Mouse (Mus musculus) lung, embryonic 15.5 days (tissue): ENCODE results near the gene Tsc1. TPM values are rescaled to one million over a fixed set of nuclear protein-coding genes. Genes with fewer than 3 reads are reported as not detected.

Source experiments
- ATAC-seq: fragments of 200-750 bp; cut with Nextera tagmentation; 2 replicates; pipeline ENCODE4 v1.8.0; 2017; ENCODE audit warnings: moderate number of reproducible peaks, borderline replicate concordance; ENCODE audit not compliant: low FRiP score, low TSS enrichment; ENCODE audit errors: extremely low read depth
- H3K27ac ChIP-seq: fragments of 300-500 bp; sonication (generic); 2 replicates; pipeline ENCODE4 v1.5.1; 2015; ENCODE audit warnings: moderate library complexity, mild to moderate bottlenecking, inconsistent platforms
- H3K27me3 ChIP-seq: fragments of 300-500 bp; sonication (generic); 2 replicates; pipeline ENCODE4 v1.6.1; 2015; ENCODE audit warnings: inconsistent platforms
- H3K36me3 ChIP-seq: fragments of 300-500 bp; sonication (generic); 2 replicates; pipeline ENCODE4 v1.6.1; 2015; ENCODE audit warnings: inconsistent platforms
- H3K4me1 ChIP-seq: fragments of 300-500 bp; sonication (generic); 2 replicates; pipeline ENCODE4 v1.6.1; 2015; ENCODE audit warnings: inconsistent platforms
- H3K4me2 ChIP-seq: fragments of 300-500 bp; sonication (generic); 2 replicates; pipeline ENCODE4 v1.6.1; 2015; ENCODE audit warnings: inconsistent platforms, mild to moderate bottlenecking, moderate library complexity
- H3K4me3 ChIP-seq: fragments of 300-500 bp; sonication (generic); 2 replicates; pipeline ENCODE4 v1.5.1; 2015; ENCODE audit warnings: mild to moderate bottlenecking, inconsistent platforms
- H3K9ac ChIP-seq: fragments of 300-500 bp; sonication (generic); 2 replicates; pipeline ENCODE4 v1.6.1; 2015; ENCODE audit warnings: inconsistent platforms
- H3K9me3 ChIP-seq: fragments of 300-500 bp; sonication (generic); 2 replicates; pipeline ENCODE4 v1.6.1; 2016; ENCODE audit warnings: inconsistent platforms
- WGBS: fragments of 180-500 bp; shearing (Covaris S2); methylation state at CpG from one replicate; pipeline ENCODE4 v1.1.7; 2015; 5-methylcytosine and 5-hydroxymethylcytosine counted together
- polyA plus RNA-seq: library from polyadenylated mRNA; unstranded; fragments of >200 nt; fragmentation: Nextera tagmentation; extraction: Ambion mirVana; gene quantifications from 2 replicates; pipeline ENCODE4 v1.2.1, GENCODE M21; 2015

Tsc1 gene
- polyA plus RNA-seq, 1 experiment from 2014 or later: 20.6 TPM

- 97% methylated on average over 3 of the region's 3 CpGs for WGBS
- Histone ChIP-seq H3K27ac (no peak overlapping the region), H3K36me3 (peaks cover 77% of the 10 kb centered on the region), H3K9me3 (no peaks in the 10 kb centered on the region), H3K4me2 (no peak overlapping the region), H3K9ac (no peak overlapping the region), H3K4me1 (no peaks in the 10 kb centered on the region), H3K27me3 (no peaks in the 10 kb centered on the region), H3K4me3 (no peak overlapping the region)
- ATAC-seq: no peak
Measured at GRCm38 (mm10) chr2:28662891-28663290, 21.9 kb downstream of the Tsc1 start.

GRCm38 (mm10) chr2:28665818-28666217 is 24.8 kb downstream of the Tsc1 start:
- Histone ChIP-seq H3K4me2 (no peak overlapping the region), H3K9ac (no peak overlapping the region), H3K9me3 (no peaks in the 10 kb centered on the region), H3K27me3 (no peaks in the 10 kb centered on the region), H3K36me3 (peaks cover 75% of the 10 kb centered on the region), H3K27ac (no peak overlapping the region), H3K4me1 (no peaks in the 10 kb centered on the region), H3K4me3 (no peak overlapping the region)
- 68% methylated on average over 3 of the region's 3 CpGs for WGBS
- no peak for ATAC-seq

- H3K9ac ChIP-seq: no peak overlapping the region
- no peak overlapping the region for H3K27ac ChIP-seq
- WGBS: 67% methylated on average over 2 of the region's 2 CpGs
- no peak overlapping the region for H3K4me3 ChIP-seq
- H3K4me1 ChIP-seq: no peaks in the 10 kb centered on the region
- H3K36me3 ChIP-seq: peaks cover 85% of the 10 kb centered on the region
- no peaks in the 10 kb centered on the region for H3K9me3 ChIP-seq
- H3K4me2 ChIP-seq: no peak overlapping the region
- no peak for ATAC-seq
- H3K27me3 ChIP-seq: no peaks in the 10 kb centered on the region
Measured at GRCm38 (mm10) chr2:28671438-28671837, 30.4 kb downstream of the Tsc1 start.

GRCm38 (mm10) chr2:28676005-28676404 is 35.0 kb downstream of the Tsc1 start:
- H3K36me3 ChIP-seq: peaks cover 89% of the 10 kb centered on the region
- no peaks in the 10 kb centered on the region for H3K4me1 ChIP-seq
- H3K27ac ChIP-seq: no peak overlapping the region
- H3K9ac ChIP-seq: no peak overlapping the region
- no peaks in the 10 kb centered on the region for H3K9me3 ChIP-seq
- ATAC-seq: no peak
- 89% methylated on average over 8 of the region's 8 CpGs for WGBS
- H3K4me2 ChIP-seq: no peak overlapping the region
- no peaks in the 10 kb centered on the region for H3K27me3 ChIP-seq
- no peak overlapping the region for H3K4me3 ChIP-seq

GRCm38 (mm10) chr2:28680710-28681109 is 39.7 kb downstream of the Tsc1 start:
- Histone ChIP-seq H3K9me3 (no peaks in the 10 kb centered on the region), H3K27me3 (no peaks in the 10 kb centered on the region), H3K27ac (no peak overlapping the region), H3K9ac (no peak overlapping the region), H3K4me1 (no peaks in the 10 kb centered on the region), H3K4me2 (no peak overlapping the region), H3K4me3 (no peak overlapping the region), H3K36me3 (peaks cover 90% of the 10 kb centered on the region)
- 28% methylated on average over 4 of the region's 4 CpGs for WGBS
- ATAC-seq: no peak

GRCm38 (mm10) chr2:28681718-28682117 is 40.7 kb downstream of the Tsc1 start:
- Histone ChIP-seq H3K36me3 (peaks cover 88% of the 10 kb centered on the region), H3K27ac (no peak overlapping the region), H3K9me3 (no peaks in the 10 kb centered on the region), H3K27me3 (no peaks in the 10 kb centered on the region), H3K4me1 (no peaks in the 10 kb centered on the region), H3K9ac (no peak overlapping the region), H3K4me3 (no peak overlapping the region), H3K4me2 (no peak overlapping the region)
- 80% methylated on average over 4 of the region's 4 CpGs for WGBS
- no peak for ATAC-seq

- no peaks in the 10 kb centered on the region for H3K9me3 ChIP-seq
- no peak overlapping the region for H3K9ac ChIP-seq
- 88% methylated on average over 7 of the region's 7 CpGs for WGBS
- H3K27me3 ChIP-seq: no peaks in the 10 kb centered on the region
- peaks cover 59% of the 10 kb centered on the region for H3K36me3 ChIP-seq
- no peak for ATAC-seq
- H3K4me3 ChIP-seq: no peak overlapping the region
- H3K27ac ChIP-seq: no peak overlapping the region
- no peaks in the 10 kb centered on the region for H3K4me1 ChIP-seq
- no peak overlapping the region for H3K4me2 ChIP-seq
Measured at GRCm38 (mm10) chr2:28685895-28686294, 44.9 kb downstream of the Tsc1 start.

- Histone ChIP-seq H3K9me3 (no peaks in the 10 kb centered on the region), H3K27ac (no peak overlapping the region), H3K27me3 (no peaks in the 10 kb centered on the region), H3K4me3 (no peak overlapping the region), H3K9ac (no peak overlapping the region), H3K4me2 (no peak overlapping the region), H3K4me1 (no peaks in the 10 kb centered on the region), H3K36me3 (peaks cover 34% of the 10 kb centered on the region)
- 33% methylated on average over 3 of the region's 3 CpGs for WGBS
- no peak for ATAC-seq
Measured at GRCm38 (mm10) chr2:28688431-28688830, 47.4 kb downstream of the Tsc1 start.

- no peak overlapping the region for H3K9ac ChIP-seq
- no peaks in the 10 kb centered on the region for H3K4me1 ChIP-seq
- 62% methylated on average over 9 of the region's 9 CpGs for whole genome bisulfite sequencing
- no peaks in the 10 kb centered on the region for H3K9me3 ChIP-seq
- no peak overlapping the region for H3K4me3 ChIP-seq
- no peak overlapping the region for H3K4me2 ChIP-seq
- H3K36me3 ChIP-seq: 0 out of 2 replicates have a peak, but pooled peaks cover 2% of the 10 kb centered on the region
- ATAC-seq: no peak
- H3K27ac ChIP-seq: no peak overlapping the region
- no peaks in the 10 kb centered on the region for H3K27me3 ChIP-seq
Measured at GRCm38 (mm10) chr2:28692692-28693091, 51.7 kb downstream of the Tsc1 start.

GRCm38 (mm10) chr2:28698566-28698965 is 57.5 kb downstream of the Tsc1 start:
- no peaks in the 10 kb centered on the region for H3K27me3 ChIP-seq
- 73% methylated on average over 5 of the region's 5 CpGs for WGBS

GRCm38 (mm10) chr2:28699361-28700335 is 58.6 kb downstream of the Tsc1 start, which contains the start of the genes Spaca9 and Ak8:
Gene Spaca9 (minus strand): TSS chr2:28699727.
Gene Ak8 (plus strand): TSS chr2:28700164.
- peak within 1 kb of the TSS; percentile 60 for H3K9ac ChIP-seq
- H3K27me3 ChIP-seq: no peaks in the 10 kb centered on the region
- peak; percentile 85 for ATAC-seq
- no peaks in the 10 kb centered on the region for H3K36me3 ChIP-seq
- peak within 1 kb of the TSS; percentile 62 for H3K4me3 ChIP-seq
- under 1% methylated on average over 53 of the region's 53 CpGs for whole genome bisulfite sequencing
- H3K27ac ChIP-seq: peak within 1 kb of the TSS; percentile 58
- H3K9me3 ChIP-seq: no peaks in the 10 kb centered on the region
- H3K4me2 ChIP-seq: peak within 1 kb of the TSS; percentile 92
- peaks cover 13% of the 10 kb centered on the region for H3K4me1 ChIP-seq

More at GRCm38 (mm10) chr2:28698566-28698965, 57.5 kb downstream of the Tsc1 start:
- Histone ChIP-seq H3K4me1 (peaks cover 13% of the 10 kb centered on the region), H3K36me3 (no peaks in the 10 kb centered on the region), H3K27ac (no peak overlapping the region), H3K9me3 (no peaks in the 10 kb centered on the region), H3K4me3 (no peak overlapping the region), H3K9ac (no peak overlapping the region), H3K4me2 (no peak overlapping the region)
- ATAC-seq: no peak

- Histone ChIP-seq H3K9me3 (no peaks in the 10 kb centered on the region), H3K4me2 (no peak overlapping the region), H3K4me3 (no peak overlapping the region), H3K27ac (no peak overlapping the region), H3K4me1 (peaks cover 13% of the 10 kb centered on the region), H3K27me3 (no peaks in the 10 kb centered on the region), H3K36me3 (no peaks in the 10 kb centered on the region), H3K9ac (no peak overlapping the region)
- 54% methylated on average over 8 of the region's 8 CpGs for WGBS
- ATAC-seq: no peak
Measured at GRCm38 (mm10) chr2:28701646-28702262, 60.7 kb downstream of the Tsc1 start.
